Mouse (Mus musculus): ENCODE results near the gene Cdc40. TPM values are rescaled to one million over a fixed set of nuclear protein-coding genes. Genes with fewer than 3 reads are reported as not detected.

Cdc40 gene
- polyA plus RNA-seq, 1 experiment from 2014 or later: 41.5 TPM

Other genes starting within 250 kb of the Cdc40 start
- gene Mettl24, start 200.0 kb downstream of the Cdc40 start, polyA plus RNA-seq (2014; fragmentation: Nextera tagmentation; extraction: Ambion mirVana): 0.52 and 1.2 TPM in 2 replicates
- 67.9 and 81.3 TPM in 2 replicates for gene Wasf1, start 164 bp upstream of the Cdc40 start, polyA plus RNA-seq (2014; fragmentation: Nextera tagmentation; extraction: Ambion mirVana)
- not detected in 2 replicates for gene Gpr6, start 189.0 kb upstream of the Cdc40 start, polyA plus RNA-seq (2014; fragmentation: Nextera tagmentation; extraction: Ambion mirVana)

Measured in forebrain, embryonic 11.5 days (tissue).